Mouse (Mus musculus) heart, embryonic 12.5 days (tissue): ENCODE data around the gene Fkbp1a. TPM values are rescaled to one million over a fixed set of nuclear protein-coding genes. Genes with fewer than 3 reads are reported as not detected.

Experiments
- polyA plus RNA-seq: library from polyadenylated mRNA; unstranded; fragments of >200 nt; fragmentation: Nextera tagmentation; extraction: Ambion mirVana; gene quantifications from 2 replicates; pipeline ENCODE4 v1.2.1, GENCODE M21; 2016

Gene Fkbp1a
- polyA plus RNA-seq, 1 experiment from 2014 or later = 751 TPM

Other genes with a start within 250 kb of the Fkbp1a start
- not detected in 2 replicates for gene 4921509C19Rik, start 66.3 kb upstream of the Fkbp1a start, polyA plus RNA-seq
- gene Nsfl1c, start 48.3 kb upstream of the Fkbp1a start, polyA plus RNA-seq = 159 and 160 TPM in 2 replicates
- gene Sdcbp2, start 30.1 kb downstream of the Fkbp1a start, polyA plus RNA-seq = 1.0 and 1.6 TPM in 2 replicates
- 0.22 and 0.38 TPM in 2 replicates for gene Snph, start 90.1 kb downstream of the Fkbp1a start, polyA plus RNA-seq
- not detected in 2 replicates for gene Rad21l, start 126.0 kb downstream of the Fkbp1a start, polyA plus RNA-seq
- gene Tmem74b, start 159.5 kb downstream of the Fkbp1a start, polyA plus RNA-seq = 2.0 and 2.2 TPM in 2 replicates
- gene Psmf1, start 201.7 kb downstream of the Fkbp1a start, polyA plus RNA-seq = 28.7 TPM in 2 replicates